Comparison of ENCODE assay signal across 26 mouse cellular contexts in genomic region chr6:134860275-134860674, GRCm38 (mm10). TPM values are rescaled to one million over a fixed set of nuclear protein-coding genes. Genes with fewer than 3 reads are reported as not detected.
DNase-seq lines count a peak whose midpoint lies in the region; ATAC-seq and TF ChIP-seq lines count a peak whose summit lies in the region.
"Had no signal": no experiment of that assay in that cellular context is flagged by ENCODE, and none has a peak within 500 bp of the region (broad histone marks: within the 10 kb centered on the region; RNA-seq: fewer than 3 reads in every experiment).

No protein-coding gene starts in this region.

- H3K9ac ChIP-seq in heart, embryonic 12.5 days: 0 out of 2 replicates have a peak overlapping the region, but pooled peaks have one; percentile 38
- no peak overlapping the region for H3K9ac ChIP-seq in heart, adult 2 months (ENCODE audit: low read depth, low read length)
- H3K9ac ChIP-seq in liver, embryonic 13.5 days: no peak overlapping the region
- H3K9ac ChIP-seq in liver, embryonic 12.5 days: no peak overlapping the region
- H3K9ac ChIP-seq: embryonic facial prominence, embryonic 12.5 days; forebrain, postnatal 0 days; hindbrain, embryonic 13.5 days; limb, embryonic 12.5 days; neural tube, embryonic 13.5 days had no signal

- H3K4me3 ChIP-seq in heart, embryonic 12.5 days: no peak overlapping the region
- no peak overlapping the region for H3K4me3 ChIP-seq in heart, adult 2 months
- H3K4me3 ChIP-seq in liver, embryonic 13.5 days (replicated peaks): no peak overlapping the region
- H3K4me3 ChIP-seq in liver, embryonic 12.5 days: no peak overlapping the region
- H3K4me3 ChIP-seq: embryonic facial prominence, embryonic 12.5 days; hindbrain, embryonic 13.5 days; layer of hippocampus, adult 2 months; limb, embryonic 12.5 days; myocyte; neural tube, embryonic 13.5 days had no signal

- TF ChIP-seq CTCF in heart, adult 2 months (IDR thresholded peaks at IDR 0.05): no peak

- DNase-seq in heart, adult 2 months: no peak
- DNase-seq in liver, embryonic 13.5 days: no peak
- DNase-seq in lung, postnatal 10 days: peak; percentile 40
- DNase-seq in lung, postnatal 25 days (ENCODE audit: low spot score): no peak
- peak; percentile 23 for DNase-seq in testis, postnatal 14 days (ENCODE audit: low spot score)
- DNase-seq in spleen, adult 18-20 months: no peak
- DNase-seq: adrenal gland, postnatal 10 days; cerebellum, adult 18-20 months; cerebellum, postnatal 14 days; forebrain, postnatal 0 days; gastrocnemius, postnatal 14 days; heart, adult 11 months; kidney, adult 8-10 months; right cerebral cortex, postnatal 4 days; thymus, postnatal 25 days had no signal

- no peak overlapping the region for H3K4me2 ChIP-seq in heart, embryonic 12.5 days
- no peak overlapping the region for H3K4me2 ChIP-seq in liver, embryonic 13.5 days
- H3K4me2 ChIP-seq in liver, embryonic 12.5 days: no peak overlapping the region
- H3K4me2 ChIP-seq: embryonic facial prominence, embryonic 12.5 days; hindbrain, embryonic 13.5 days; limb, embryonic 12.5 days; neural tube, embryonic 13.5 days had no signal

- H3K27ac ChIP-seq in heart, embryonic 12.5 days (ENCODE audit: poor library complexity, severe bottlenecking): no peak overlapping the region
- H3K27ac ChIP-seq in heart, adult 2 months: no peak overlapping the region
- no peak overlapping the region for H3K27ac ChIP-seq in liver, embryonic 13.5 days
- H3K27ac ChIP-seq in liver, embryonic 12.5 days: no peak overlapping the region
- H3K27ac ChIP-seq: embryonic facial prominence, embryonic 12.5 days; hindbrain, embryonic 13.5 days; layer of hippocampus, adult 2 months; limb, embryonic 12.5 days; macrophage; neural tube, embryonic 13.5 days had no signal

- TF ChIP-seq EP300 in heart, adult 2 months (IDR thresholded peaks at IDR 0.05; ENCODE audit: insufficient read depth, low read depth, low read length): no peak

- ATAC-seq in heart, embryonic 12.5 days (ENCODE audit: insufficient number of reproducible peaks, low FRiP score): no peak
- ATAC-seq in liver, embryonic 13.5 days (ENCODE audit: low read depth): 0 out of 2 replicates have a peak, but pooled peaks have one; percentile 11
- no peak for ATAC-seq in liver, embryonic 12.5 days
- ATAC-seq: forebrain, postnatal 0 days; inflammation-experienced regulatory T-cells, adult 6 months; midbrain, embryonic 16.5 days had no signal

- no peaks in the 10 kb centered on the region for H3K9me3 ChIP-seq in heart, embryonic 12.5 days (replicated peaks)
- H3K9me3 ChIP-seq in liver, embryonic 13.5 days (replicated peaks): no peaks in the 10 kb centered on the region
- H3K9me3 ChIP-seq in liver, embryonic 12.5 days (replicated peaks): no peaks in the 10 kb centered on the region
- H3K9me3 ChIP-seq: embryonic facial prominence, embryonic 12.5 days; hindbrain, embryonic 13.5 days; limb, embryonic 12.5 days; neural tube, embryonic 13.5 days had no signal

- H3K27me3 ChIP-seq in heart, embryonic 12.5 days (replicated peaks): no peaks in the 10 kb centered on the region
- no peaks in the 10 kb centered on the region for H3K27me3 ChIP-seq in heart, adult 2 months (ENCODE audit: control insufficient read depth, insufficient read depth, low read length)
- H3K27me3 ChIP-seq in liver, embryonic 13.5 days: no peaks in the 10 kb centered on the region
- no peaks in the 10 kb centered on the region for H3K27me3 ChIP-seq in liver, embryonic 12.5 days (replicated peaks)
- H3K27me3 ChIP-seq: embryonic facial prominence, embryonic 12.5 days; hindbrain, embryonic 13.5 days; limb, embryonic 12.5 days; neural tube, embryonic 13.5 days had no signal

- H3K79me2 ChIP-seq in heart, adult 2 months (replicated peaks; ENCODE audit: control insufficient read depth, insufficient read depth, low read length): no peaks in the 10 kb centered on the region

- intact Hi-C loops in heart, adult 2 months (cut with DNase I): loop anchor here (5.0 kb wide), 1 partner anchor 198 kb away; no protein-coding TSS in a partner anchor

- H3K36me3 ChIP-seq in heart, embryonic 12.5 days: peaks cover 6% of the 10 kb centered on the region
- H3K36me3 ChIP-seq in heart, adult 2 months (ENCODE audit: control insufficient read depth, insufficient read depth, low read length): no peaks in the 10 kb centered on the region
- H3K36me3 ChIP-seq in liver, embryonic 13.5 days: peaks cover 4% of the 10 kb centered on the region; the same call in 1 of the 2 replicates
- H3K36me3 ChIP-seq in liver, embryonic 12.5 days: no peaks in the 10 kb centered on the region; the same call in 1 of the 2 replicates

- no peak for TF ChIP-seq POLR2A in heart, adult 2 months (IDR thresholded peaks at IDR 0.05; ENCODE audit: insufficient read depth, low read depth, low read length)

- peaks cover 23% of the 10 kb centered on the region; the same call in 1 of the 2 replicates for H3K4me1 ChIP-seq in heart, embryonic 12.5 days (replicated peaks)
- H3K4me1 ChIP-seq in heart, adult 2 months (ENCODE audit: control insufficient read depth, insufficient read depth, low read length): no peaks in the 10 kb centered on the region; the same call in 1 of the 2 replicates
- peaks cover 15% of the 10 kb centered on the region for H3K4me1 ChIP-seq in liver, embryonic 13.5 days (replicated peaks)
- peaks cover 6% of the 10 kb centered on the region; the same call in 1 of the 2 replicates for H3K4me1 ChIP-seq in liver, embryonic 12.5 days

- WGBS in heart, embryonic 12.5 days: 51% methylated on average over 4 of the region's 4 CpGs
- WGBS in heart, adult 2 months: 59% methylated on average over 4 of the region's 4 CpGs
- 54% methylated on average over 4 of the region's 4 CpGs for WGBS in liver, embryonic 13.5 days (ENCODE audit: insufficient replicate concordance)
- 62% methylated on average over 4 of the region's 4 CpGs for WGBS in liver, embryonic 12.5 days (ENCODE audit: insufficient replicate concordance)

RNA-seq across cellular contexts. Expression of gene Crebl2, which starts 30.3 kb away (rescaled TPM):
- polyA plus RNA-seq in heart, embryonic 12.5 days (2016; fragmentation: Nextera tagmentation; extraction: Ambion mirVana): 1.9 and 2.3 TPM in 2 replicates
- total RNA-seq in heart, adult 2 months (2021): 10 to 100 TPM; 12.2 to 16.2 TPM
- polyA plus RNA-seq in heart, adult 2 months (2012; rRNA removed): 9.2 and 15.3 TPM in 2 replicates
- 1.3 TPM in 2 replicates for polyA plus RNA-seq in liver, embryonic 13.5 days (2015; fragmentation: Nextera tagmentation; extraction: Ambion mirVana)
- 1.2 and 1.8 TPM in 2 replicates for polyA plus RNA-seq in liver, embryonic 12.5 days (2016; fragmentation: Nextera tagmentation; extraction: Ambion mirVana)

RNA-seq across cellular contexts. Expression of gene Gpr19, which starts 38.1 kb away (rescaled TPM):
- polyA plus RNA-seq in heart, embryonic 12.5 days (2016; fragmentation: Nextera tagmentation; extraction: Ambion mirVana): 9.0 and 10.2 TPM in 2 replicates
- total RNA-seq in heart, adult 2 months (2021): 1 to 10 TPM; 3.2 to 4.8 TPM
- 4.4 and 6.1 TPM in 2 replicates for polyA plus RNA-seq in heart, adult 2 months (2012; rRNA removed)
- polyA plus RNA-seq in liver, embryonic 13.5 days (2015; fragmentation: Nextera tagmentation; extraction: Ambion mirVana): 5.3 and 6.0 TPM in 2 replicates
- 7.1 and 8.4 TPM in 2 replicates for polyA plus RNA-seq in liver, embryonic 12.5 days (2016; fragmentation: Nextera tagmentation; extraction: Ambion mirVana)

RNA-seq across cellular contexts. Expression of gene Cdkn1b, which starts 59.9 kb away (rescaled TPM):
- polyA plus RNA-seq in heart, embryonic 12.5 days (2016; fragmentation: Nextera tagmentation; extraction: Ambion mirVana): 16.8 and 17.4 TPM in 2 replicates
- 10 to 100 TPM; 35.9 to 42.0 TPM for total RNA-seq in heart, adult 2 months (2021)
- polyA plus RNA-seq in heart, adult 2 months (2012; rRNA removed): 14.6 and 15.0 TPM in 2 replicates
- polyA plus RNA-seq in liver, embryonic 13.5 days (2015; fragmentation: Nextera tagmentation; extraction: Ambion mirVana): 13.0 and 14.2 TPM in 2 replicates
- 9.5 and 9.9 TPM in 2 replicates for polyA plus RNA-seq in liver, embryonic 12.5 days (2016; fragmentation: Nextera tagmentation; extraction: Ambion mirVana)

Comparison
In these comparisons a context has a peak if more than half of its experiments do, and no peak if none do; other contexts are left out.
1. DNase-seq: peak in lung, postnatal 10 days (single experiment) and testis, postnatal 14 days (single experiment); none in heart, adult 2 months (0 of 2), liver, embryonic 13.5 days (single experiment), lung, postnatal 25 days (single experiment) and spleen, adult 18-20 months (0 of 2).